In the genomic region with DNA sequence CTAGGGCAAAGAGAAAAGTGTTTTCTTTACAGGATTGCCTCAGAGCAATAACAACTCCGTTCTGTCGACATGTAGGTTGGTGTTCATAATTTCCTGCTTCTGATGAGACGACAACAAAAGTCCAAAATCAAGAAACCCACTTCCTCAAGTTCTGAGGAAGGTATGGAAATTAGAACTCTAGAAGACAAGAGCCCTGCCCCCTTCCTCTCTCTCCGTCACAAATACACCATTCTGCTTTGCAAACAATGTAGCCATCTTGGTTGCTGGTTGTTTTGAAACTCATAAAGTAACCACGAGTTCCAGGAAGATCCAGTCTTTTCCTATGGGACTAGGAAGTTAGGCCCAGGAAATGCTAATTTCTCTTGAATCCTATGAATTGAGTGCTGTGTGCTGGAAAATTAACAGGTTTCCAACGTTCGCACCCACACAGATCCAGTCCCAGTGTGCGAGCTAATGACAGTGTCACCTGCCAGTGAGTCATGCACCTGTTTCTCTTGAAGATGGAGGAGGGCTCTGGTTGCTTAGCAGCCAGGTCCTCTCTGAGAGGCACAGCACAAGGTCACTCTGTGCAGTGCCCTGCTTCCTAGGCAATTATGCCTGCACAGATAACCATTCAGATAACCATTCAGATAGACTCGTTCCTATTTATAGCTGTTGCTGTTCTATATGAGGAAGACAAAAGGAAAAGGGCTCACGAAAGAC, we compare ENCODE assay signal across 9 mouse cellular contexts.
DNase-seq lines count a peak whose midpoint lies in the region; ATAC-seq lines count a peak whose summit lies in the region.
"Had no signal": no experiment of that assay in that cellular context is flagged by ENCODE, and none has a peak within 500 bp of the region (broad histone marks: within the 10 kb centered on the region; RNA-seq: fewer than 3 reads in every experiment).

No protein-coding gene starts in this region.

- no peaks in the 10 kb centered on the region for H3K4me1 ChIP-seq in intestine, embryonic 14.5 days (replicated peaks; ENCODE audit: control insufficient read depth, insufficient read depth, low read length)

- 0 out of 2 replicates have a peak overlapping the region, but pooled peaks have one; percentile 43 for H3K27ac ChIP-seq in intestine, embryonic 14.5 days (ENCODE audit: low read depth)

- H3K27me3 ChIP-seq in intestine, embryonic 14.5 days (replicated peaks; ENCODE audit: control insufficient read depth, insufficient read depth, low read length): no peaks in the 10 kb centered on the region

- H3K9ac ChIP-seq in intestine, embryonic 14.5 days (ENCODE audit: low read length): no peak overlapping the region

- peak; percentile 95 for ATAC-seq in intestine, embryonic 14.5 days (replicated peaks; ENCODE audit: low FRiP score, low TSS enrichment, low read depth)

- H3K36me3 ChIP-seq in intestine, embryonic 14.5 days (ENCODE audit: control insufficient read depth, insufficient read depth, low read length): no peaks in the 10 kb centered on the region; the same call in 1 of the 2 replicates

- 69% methylated on average over 10 of the region's 10 CpGs for WGBS in intestine, embryonic 14.5 days

- DNase-seq in heart, adult 11 months: peak; percentile 79
- no peak for DNase-seq in heart, adult 18-20 months
- peak; percentile 21 to 36 for DNase-seq in right cerebral cortex, adult 2 months (ENCODE audit: low spot score in 2 of 2)
- DNase-seq in right cerebral cortex, postnatal 14 days: no peak
- DNase-seq in intestine, embryonic 14.5 days (ENCODE audit: low spot score): no peak
- no peak for DNase-seq in embryo, embryonic 10 days (ENCODE audit: low spot score)
- no peak for DNase-seq in kidney, adult 8-10 months
- DNase-seq in gastrocnemius, postnatal 4 days (ENCODE audit: low spot score in 2 of 2): no peak
- DNase-seq: cerebellum, adult 9-11 months had no signal

- no peaks in the 10 kb centered on the region for H3K9me3 ChIP-seq in intestine, embryonic 14.5 days (ENCODE audit: control insufficient read depth, low read length)

- no peak overlapping the region for H3K4me2 ChIP-seq in intestine, embryonic 14.5 days (ENCODE audit: low read length)

- no peak overlapping the region for H3K4me3 ChIP-seq in intestine, embryonic 14.5 days (ENCODE audit: low read depth, low read length)

Comparison
In these comparisons a context has a peak if more than half of its experiments do, and no peak if none do; other contexts are left out.
1. DNase-seq: peak in heart, adult 11 months (single experiment) and right cerebral cortex, adult 2 months (2 of 2); none in heart, adult 18-20 months (0 of 2), right cerebral cortex, postnatal 14 days (single experiment), intestine, embryonic 14.5 days (single experiment), embryo, embryonic 10 days (single experiment), kidney, adult 8-10 months (0 of 2) and gastrocnemius, postnatal 4 days (0 of 2).